Mouse (Mus musculus): ENCODE measurements around the gene F8. TPM values are rescaled to one million over a fixed set of nuclear protein-coding genes. Genes with fewer than 3 reads are reported as not detected.

The F8 gene
- polyA plus RNA-seq, 3 experiments from 2014 or later: 0.72 to 1.8 (median 1.1) TPM

GRCm38 (mm10) chrX:75138182-75138581, 244.2 kb downstream of the F8 start:
- no peak for ATAC-seq

GRCm38 (mm10) chrX:75137729-75138128, 244.7 kb downstream of the F8 start:
- no peak for ATAC-seq

- ATAC-seq: no peak
Observed at GRCm38 (mm10) chrX:75136938-75137337, 245.5 kb downstream of the F8 start.

GRCm38 (mm10) chrX:75130467-75131160, 251.8 kb downstream of the F8 start, which contains the start of gene Mpp1:
Gene Mpp1 (minus strand): TSS chrX:75131016.
- ATAC-seq: peak; percentile 87

GRCm38 (mm10) chrX:75129474-75129873, 252.9 kb downstream of the F8 start:
- ATAC-seq: no peak

GRCm38 (mm10) chrX:75128333-75128980, 254.0 kb downstream of the F8 start:
- peak; percentile 39 for ATAC-seq

GRCm38 (mm10) chrX:75126893-75127292, 255.5 kb downstream of the F8 start:
- ATAC-seq: no peak

GRCm38 (mm10) chrX:75125606-75126005, 256.8 kb downstream of the F8 start:
- ATAC-seq: no peak

Other genes with a start within 250 kb of the F8 start
- gene Smim9, start 218.8 kb downstream of the F8 start, polyA plus RNA-seq (2017; shearing (Covaris generic)): not detected
- 100 to 1,000 TPM in 2 of 3 experiments, 10 to 100 TPM in 1; 78.5 to 160 (median 121) TPM for gene Fundc2, start 216 bp downstream of the F8 start, polyA plus RNA-seq (2017; shearing (Covaris generic))
- 10 to 100 TPM; 16.4 to 20.4 (median 19.4) TPM for gene Cmc4, start 34.0 kb upstream of the F8 start, polyA plus RNA-seq (2017; shearing (Covaris generic))
- gene Mtcp1, start 34.0 kb upstream of the F8 start, polyA plus RNA-seq (2017; shearing (Covaris generic)): 1 to 10 TPM; 6.9 to 9.4 (median 8.4) TPM
- gene Brcc3, start 34.0 kb upstream of the F8 start, polyA plus RNA-seq (2017; shearing (Covaris generic)): 100 to 1,000 TPM in 1 of 3 experiments, 10 to 100 TPM in 2; 49.6 to 100 (median 76.0) TPM
- gene Vbp1, start 131.7 kb upstream of the F8 start, polyA plus RNA-seq (2017; shearing (Covaris generic)): 100 to 1,000 TPM; 116 to 172 (median 117) TPM
- gene Rab39b, start 195.6 kb upstream of the F8 start, polyA plus RNA-seq (2017; shearing (Covaris generic)): 1 to 10 TPM; 1.8 to 4.7 (median 2.1) TPM